Mouse (Mus musculus): ENCODE data around the gene Gm21988. TPM values are rescaled to one million over a fixed set of nuclear protein-coding genes. Genes with fewer than 3 reads are reported as not detected.

Gene Gm21988
- polyA plus RNA-seq, 1 experiment from 2014 or later: 10.1 TPM

DNA sequence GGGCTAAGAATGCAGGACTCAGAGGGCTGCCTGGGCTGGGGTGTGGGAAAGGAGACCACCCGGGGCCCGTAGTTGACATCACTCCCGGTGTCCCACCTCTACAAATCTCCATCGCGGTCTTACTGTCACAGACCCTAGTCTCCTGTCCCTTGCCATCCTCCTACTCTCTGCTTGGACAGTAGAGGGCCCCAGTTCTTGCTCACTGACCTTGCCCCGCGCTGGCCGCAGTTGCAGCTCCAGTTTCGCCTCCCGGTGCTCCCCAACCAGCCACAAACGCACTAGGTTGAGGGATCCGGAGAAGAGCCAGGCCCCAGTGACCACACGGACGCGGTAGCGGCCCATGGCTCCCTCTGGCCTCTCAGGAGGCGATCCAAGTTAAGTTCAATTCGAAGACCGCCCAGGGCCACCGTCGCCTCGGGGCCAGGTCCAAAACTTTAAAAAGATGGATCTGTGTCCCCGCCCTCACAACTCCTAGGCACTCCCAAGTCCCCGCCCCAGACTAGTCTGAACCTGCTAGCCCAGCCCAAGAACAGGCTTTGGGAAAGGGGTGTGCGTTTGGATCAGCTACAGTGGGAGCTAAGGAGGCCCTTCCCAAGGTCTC, 15.4 kb upstream of the Gm21988 start, which contains the start of gene Alox12:
Gene Alox12, minus strand, starts transcription at position 423 of the 601 bp plus-strand sequence.
- WGBS: under 1% methylated on average over 25 of the region's 25 CpGs
- H3K27ac ChIP-seq: peak within 1 kb of the TSS; percentile 48

DNA sequence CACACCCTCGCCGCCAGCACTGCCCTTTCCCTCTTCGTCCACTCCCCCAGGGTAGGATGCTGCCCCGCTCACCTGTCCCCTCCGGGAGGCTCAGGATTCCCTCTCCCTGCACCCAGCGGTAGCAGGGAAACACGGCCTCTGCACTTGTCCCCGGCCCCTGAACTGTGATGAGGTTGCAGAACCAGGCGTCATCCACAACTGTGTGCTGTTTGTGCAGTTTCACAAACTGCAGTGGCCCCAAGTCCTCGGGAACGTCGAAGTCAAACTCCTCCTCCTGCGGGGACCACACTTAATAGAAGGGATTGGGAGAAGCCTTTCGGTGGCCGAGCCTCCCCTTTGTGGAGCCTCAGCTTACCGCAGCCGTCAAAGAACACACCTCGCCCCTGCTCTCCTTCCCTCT, 14.7 kb upstream of the Gm21988 start:
- Histone ChIP-seq H3K27me3 (ENCODE audit: poor library complexity, severe bottlenecking) (peaks cover 64% of the 10 kb centered on the region), H3K9me3 (no peaks in the 10 kb centered on the region), H3K4me3 (peak overlapping the region; percentile 46), H3K4me1 (peaks cover 20% of the 10 kb centered on the region), H3K36me3 (replicated peaks) (no peaks in the 10 kb centered on the region), H3K27ac (no peak overlapping the region)
- WGBS: 3% methylated on average over 18 of the region's 18 CpGs
- no peak for DNase-seq (ENCODE audit: extremely low spot score, low spot score)

More for the DNA sequence above, 15.4 kb upstream of the Gm21988 start, which contains the start of gene Alox12:
- DNase-seq (ENCODE audit: extremely low spot score, low spot score): peak; percentile 53
- H3K36me3 ChIP-seq (replicated peaks): no peaks in the 10 kb centered on the region
- peaks cover 64% of the 10 kb centered on the region for H3K27me3 ChIP-seq (ENCODE audit: poor library complexity, severe bottlenecking)
- H3K4me3 ChIP-seq: peak within 1 kb of the TSS; percentile 46
- peaks cover 20% of the 10 kb centered on the region for H3K4me1 ChIP-seq
- H3K9me3 ChIP-seq: no peaks in the 10 kb centered on the region

DNA sequence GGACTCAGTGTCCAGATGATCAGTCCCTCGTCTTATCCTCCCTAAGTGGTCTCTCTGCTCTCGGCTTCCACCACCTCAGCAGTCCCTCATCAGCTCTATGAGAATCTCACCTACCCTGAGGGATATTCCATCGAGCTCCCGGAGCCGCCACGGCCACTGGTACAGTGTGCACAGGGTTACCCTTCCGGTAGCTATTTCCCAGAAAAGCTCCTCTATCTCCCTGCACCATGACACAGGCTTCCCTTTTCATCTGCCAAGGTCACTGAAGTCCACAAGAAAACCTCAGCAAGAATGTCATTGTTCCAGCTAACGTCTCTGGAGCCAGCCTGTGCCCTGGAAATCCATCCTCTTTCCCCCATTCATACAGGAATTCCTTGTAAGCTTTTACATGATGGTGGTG, 12.2 kb upstream of the Gm21988 start:
- Histone ChIP-seq H3K27me3 (ENCODE audit: poor library complexity, severe bottlenecking) (peaks cover 64% of the 10 kb centered on the region), H3K27ac (no peak overlapping the region), H3K9me3 (no peaks in the 10 kb centered on the region), H3K4me1 (peaks cover 20% of the 10 kb centered on the region), H3K36me3 (replicated peaks) (no peaks in the 10 kb centered on the region), H3K4me3 (no peak overlapping the region)
- 84% methylated on average over 8 of the region's 8 CpGs for WGBS
- no peak for DNase-seq (ENCODE audit: extremely low spot score, low spot score)

DNA sequence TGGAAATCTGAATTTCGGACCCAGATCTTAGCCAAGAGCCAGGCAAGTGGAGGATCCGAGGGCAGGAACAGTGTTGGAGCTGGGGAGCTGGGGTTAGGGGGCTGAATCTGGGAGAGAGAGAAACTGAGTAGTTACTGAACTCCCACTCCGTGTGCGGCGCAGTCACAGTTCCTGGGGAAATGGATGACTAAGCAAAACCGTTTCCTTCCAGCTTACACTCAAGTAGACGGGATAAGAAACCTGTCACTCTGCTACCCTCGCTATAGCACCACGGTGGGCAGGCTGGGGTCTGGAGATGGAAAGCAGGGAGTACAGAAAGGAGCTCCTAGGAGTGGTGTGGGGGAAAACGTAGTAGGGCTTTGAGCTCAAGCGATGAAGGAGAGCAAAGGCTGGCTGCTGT, 10.5 kb upstream of the Gm21988 start:
- DNase-seq (ENCODE audit: extremely low spot score, low spot score): no peak
- Histone ChIP-seq H3K36me3 (replicated peaks) (no peaks in the 10 kb centered on the region), H3K4me3 (no peak overlapping the region), H3K9me3 (no peaks in the 10 kb centered on the region), H3K27me3 (ENCODE audit: poor library complexity, severe bottlenecking) (peaks cover 53% of the 10 kb centered on the region), H3K4me1 (peaks cover 15% of the 10 kb centered on the region), H3K27ac (no peak overlapping the region)
- WGBS: 75% methylated on average over 11 of the region's 11 CpGs

DNA sequence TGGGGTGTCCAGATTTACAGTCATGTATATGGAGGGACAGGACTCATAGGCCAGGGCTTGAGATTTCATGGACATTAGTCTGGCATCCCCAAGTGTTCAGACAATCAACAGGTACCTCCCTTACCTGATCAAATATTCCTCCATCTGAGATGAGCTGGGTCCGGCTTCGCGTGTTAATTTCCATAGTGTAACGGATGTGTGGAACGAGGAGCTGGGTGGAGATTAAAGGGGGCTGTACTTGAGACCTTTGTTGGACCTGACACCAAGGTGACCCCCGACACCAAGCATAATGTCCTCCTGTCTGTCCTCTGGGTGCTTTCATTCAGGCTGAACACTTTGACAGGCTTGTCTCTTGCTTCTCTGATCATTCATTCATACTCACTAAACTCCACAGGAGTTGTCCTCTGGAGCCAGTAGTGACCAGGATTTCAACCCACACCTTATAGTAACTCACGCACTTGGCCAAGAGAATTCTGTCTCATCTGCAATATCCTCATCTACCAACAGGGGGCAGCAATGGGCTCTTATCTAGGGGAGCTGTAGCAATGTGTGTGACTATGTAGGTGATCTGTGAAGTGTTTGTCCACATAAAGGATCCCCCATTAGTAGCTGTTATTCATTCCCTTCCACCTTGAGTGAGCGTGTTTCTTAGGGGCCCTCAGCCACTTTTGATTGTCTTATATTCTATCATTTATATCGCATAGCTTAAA, 7.7 kb upstream of the Gm21988 start:
- Histone ChIP-seq H3K4me1 (no peaks in the 10 kb centered on the region), H3K27me3 (ENCODE audit: poor library complexity, severe bottlenecking) (peaks cover 30% of the 10 kb centered on the region), H3K4me3 (no peak overlapping the region), H3K27ac (no peak overlapping the region), H3K9me3 (no peaks in the 10 kb centered on the region), H3K36me3 (replicated peaks) (no peaks in the 10 kb centered on the region)
- 57% methylated on average over 9 of the region's 9 CpGs for WGBS
- peak; percentile 61 for DNase-seq (ENCODE audit: extremely low spot score, low spot score)

DNA sequence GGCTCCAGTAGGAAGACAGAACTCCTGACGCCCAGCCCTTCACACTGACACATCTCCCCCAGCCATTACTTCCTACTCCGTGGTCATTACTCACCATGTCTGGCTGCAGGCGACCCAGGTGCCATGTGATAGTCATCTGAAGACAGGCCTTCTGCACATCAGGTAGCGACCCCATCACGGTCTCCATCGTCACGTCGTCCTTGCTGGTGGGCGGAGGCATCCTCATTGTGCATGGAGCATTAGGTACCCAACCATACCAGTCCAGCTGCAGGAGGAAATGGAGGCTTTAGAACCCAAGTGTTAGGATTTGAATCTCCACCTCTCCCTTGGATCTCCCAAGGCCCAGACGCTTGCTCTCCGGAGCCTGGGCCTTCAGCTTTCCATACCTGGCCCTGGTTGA, 3.0 kb upstream of the Gm21988 start:
- no peak overlapping the region for H3K4me3 ChIP-seq
- WGBS: 72% methylated on average over 11 of the region's 11 CpGs
- no peak for DNase-seq (ENCODE audit: extremely low spot score, low spot score)
- no peak overlapping the region for H3K27ac ChIP-seq
- H3K27me3 ChIP-seq (ENCODE audit: poor library complexity, severe bottlenecking): 0 out of 2 replicates have a peak, but pooled peaks cover 10% of the 10 kb centered on the region
- peaks cover 26% of the 10 kb centered on the region for H3K4me1 ChIP-seq
- no peaks in the 10 kb centered on the region for H3K36me3 ChIP-seq (replicated peaks)
- H3K9me3 ChIP-seq: no peaks in the 10 kb centered on the region

DNA sequence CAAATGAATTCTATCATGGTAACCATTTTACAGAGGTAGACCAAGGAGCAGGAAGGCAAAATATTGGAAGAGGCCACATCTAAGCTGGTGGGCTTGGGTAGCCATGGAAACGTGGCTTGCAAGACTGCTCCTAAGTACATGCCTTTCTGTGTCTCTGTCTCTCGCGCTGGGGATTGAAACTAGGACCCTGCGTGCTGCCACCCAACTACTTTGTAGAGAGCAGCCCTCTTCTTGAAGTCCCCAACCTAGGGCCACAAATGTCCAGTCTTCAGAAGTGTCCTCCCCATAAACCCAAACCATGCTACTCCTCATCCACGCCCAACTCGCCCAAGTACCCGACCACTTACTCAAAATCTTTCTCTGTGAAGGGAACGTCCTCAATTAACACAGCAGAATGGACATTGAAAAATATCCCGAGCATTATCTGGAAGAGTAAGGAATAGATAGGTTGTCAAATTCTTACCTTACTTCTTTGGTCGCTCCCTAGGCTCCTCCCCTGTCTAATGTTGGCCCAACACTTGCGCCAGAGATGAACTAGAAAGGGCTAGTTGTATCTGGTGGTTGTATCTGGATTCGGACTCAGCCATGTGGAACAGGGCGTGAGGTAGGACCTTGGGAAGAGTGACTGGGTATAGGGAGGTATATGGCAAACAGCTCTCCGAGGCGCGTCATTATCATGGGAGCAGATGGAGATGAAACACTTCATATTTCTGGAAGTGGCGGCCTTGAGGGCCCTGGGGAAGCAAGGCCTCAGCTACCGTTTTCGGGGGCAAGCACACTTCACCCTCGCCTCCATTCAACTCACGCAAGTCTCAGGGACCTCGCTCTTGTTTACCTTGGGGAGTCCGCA, 814 bp downstream of the Gm21988 start:
- Histone ChIP-seq H3K9me3 (no peaks in the 10 kb centered on the region), H3K27ac (peak overlapping the region; percentile 94), H3K27me3 (ENCODE audit: poor library complexity, severe bottlenecking) (no peaks in the 10 kb centered on the region), H3K36me3 (replicated peaks) (peaks cover 24% of the 10 kb centered on the region), H3K4me1 (peaks cover 54% of the 10 kb centered on the region), H3K4me3 (peak overlapping the region; percentile 94)
- WGBS: 16% methylated on average over 23 of the region's 23 CpGs
- DNase-seq (ENCODE audit: extremely low spot score, low spot score): no peak

DNA sequence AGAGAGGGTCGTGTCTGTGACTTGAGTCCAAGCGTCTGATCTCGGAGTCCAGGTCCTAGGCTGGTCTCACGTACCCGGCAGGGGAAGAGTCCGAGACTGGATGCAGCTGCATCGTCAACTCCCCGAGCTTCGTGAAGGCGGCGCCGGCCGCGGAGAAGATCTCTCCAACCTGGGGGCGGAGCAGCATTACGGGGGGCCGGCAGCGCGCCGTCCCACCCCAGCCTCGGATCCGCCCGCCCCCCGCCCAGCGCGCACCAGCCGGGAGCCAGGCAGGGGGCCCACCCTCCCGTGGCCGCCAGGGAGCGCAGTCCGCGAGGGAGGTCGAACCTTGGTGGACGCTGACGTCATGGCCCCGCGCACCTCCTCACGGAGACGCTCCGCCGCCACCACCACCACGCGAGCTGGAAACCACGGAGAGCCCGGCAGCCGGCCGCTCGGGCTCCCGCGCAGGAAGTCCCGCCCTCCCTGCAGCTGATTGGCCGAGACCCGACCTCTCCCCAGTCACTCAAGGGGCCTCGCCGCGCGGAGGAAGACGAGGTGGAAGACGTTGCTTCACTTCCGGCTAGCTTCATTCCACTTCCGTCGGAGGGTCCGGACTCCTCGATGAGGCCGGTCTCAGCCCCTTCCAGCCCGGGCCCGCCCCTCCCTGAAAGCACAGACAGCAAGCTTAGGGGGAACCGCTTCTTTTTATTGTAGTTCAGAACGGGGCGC, 2.0 kb downstream of the Gm21988 start, which contains the start of gene 0610010K14Rik:
Gene 0610010K14Rik, minus strand, starts transcription at position 458 of the 711 bp plus-strand sequence.
- H3K4me1 ChIP-seq: peaks cover 66% of the 10 kb centered on the region
- H3K27me3 ChIP-seq (ENCODE audit: poor library complexity, severe bottlenecking): no peaks in the 10 kb centered on the region
- H3K4me3 ChIP-seq: peak within 1 kb of the TSS; percentile 94
- under 1% methylated on average over 70 of the region's 70 CpGs for WGBS
- no peaks in the 10 kb centered on the region for H3K9me3 ChIP-seq
- H3K27ac ChIP-seq: peak within 1 kb of the TSS; percentile 94
- peaks cover 25% of the 10 kb centered on the region for H3K36me3 ChIP-seq (replicated peaks)
- DNase-seq (ENCODE audit: extremely low spot score, low spot score): peak; percentile 97

DNA sequence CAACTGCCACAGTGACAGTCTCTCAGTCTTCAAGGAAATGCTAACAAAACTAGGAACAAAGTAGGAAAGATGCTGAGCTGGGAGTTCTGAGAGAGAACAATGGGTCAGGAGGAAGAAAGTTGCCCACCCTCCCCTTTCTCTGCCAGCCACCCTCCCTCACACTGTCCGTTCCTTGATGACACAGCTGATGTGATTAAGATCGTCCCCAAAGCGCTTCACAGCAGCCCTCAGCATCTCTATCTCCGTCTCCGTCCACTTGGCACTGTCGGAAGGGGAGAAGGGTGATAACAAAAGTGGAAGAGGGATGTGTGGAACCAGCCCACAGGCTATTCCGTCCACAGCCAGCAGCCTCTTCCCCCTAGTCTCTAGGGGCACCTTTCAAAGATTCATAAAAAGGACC, 2.9 kb downstream of the Gm21988 start:
- Histone ChIP-seq H3K9me3 (no peaks in the 10 kb centered on the region), H3K27ac (peak overlapping the region; percentile 94), H3K27me3 (ENCODE audit: poor library complexity, severe bottlenecking) (peaks cover 5% of the 10 kb centered on the region), H3K4me3 (peak overlapping the region; percentile 94), H3K4me1 (peaks cover 73% of the 10 kb centered on the region), H3K36me3 (replicated peaks) (peaks cover 25% of the 10 kb centered on the region)
- DNase-seq (ENCODE audit: extremely low spot score, low spot score): no peak
- 62% methylated on average over 7 of the region's 7 CpGs for WGBS

DNA sequence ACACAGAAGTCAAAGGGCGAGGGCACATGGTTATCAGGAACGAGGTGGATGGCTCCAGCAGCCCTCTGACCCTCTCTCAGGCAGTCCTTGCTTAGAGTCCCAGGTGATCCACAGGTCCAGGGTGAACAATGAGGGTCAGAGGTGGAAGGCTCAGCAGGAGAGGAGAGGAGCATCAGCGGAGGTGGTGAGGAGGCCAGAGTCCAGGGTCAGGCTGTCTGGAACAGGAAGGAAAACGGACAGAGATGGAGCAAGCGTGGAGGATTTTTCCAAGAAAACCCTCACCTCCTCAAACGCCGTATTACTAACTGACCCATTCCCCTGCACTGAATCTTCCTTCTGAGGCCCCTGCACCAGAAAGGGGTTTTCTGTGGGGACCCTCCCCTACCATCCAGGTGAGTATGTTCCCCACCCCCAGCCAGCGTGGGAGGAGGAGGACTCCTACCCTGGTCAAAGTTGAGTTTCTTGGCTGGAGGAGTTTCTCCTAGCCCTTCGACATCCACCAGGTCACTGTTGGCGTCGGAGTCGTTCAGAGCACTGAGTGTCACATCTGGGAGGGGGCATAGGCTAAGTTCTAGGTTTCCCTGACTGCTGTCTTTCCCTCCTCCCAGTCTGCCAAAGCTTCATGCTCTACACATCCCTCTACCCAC, 4.3 kb downstream of the Gm21988 start:
- H3K27ac ChIP-seq: no peak overlapping the region
- no peak for DNase-seq (ENCODE audit: extremely low spot score, low spot score)
- WGBS: 93% methylated on average over 12 of the region's 12 CpGs
- peaks cover 72% of the 10 kb centered on the region for H3K4me1 ChIP-seq
- H3K36me3 ChIP-seq (replicated peaks): peaks cover 25% of the 10 kb centered on the region
- H3K27me3 ChIP-seq (ENCODE audit: poor library complexity, severe bottlenecking): peaks cover 18% of the 10 kb centered on the region
- H3K9me3 ChIP-seq: no peaks in the 10 kb centered on the region
- peak overlapping the region; percentile 7; the same call in 1 of the 2 replicates for H3K4me3 ChIP-seq

DNA sequence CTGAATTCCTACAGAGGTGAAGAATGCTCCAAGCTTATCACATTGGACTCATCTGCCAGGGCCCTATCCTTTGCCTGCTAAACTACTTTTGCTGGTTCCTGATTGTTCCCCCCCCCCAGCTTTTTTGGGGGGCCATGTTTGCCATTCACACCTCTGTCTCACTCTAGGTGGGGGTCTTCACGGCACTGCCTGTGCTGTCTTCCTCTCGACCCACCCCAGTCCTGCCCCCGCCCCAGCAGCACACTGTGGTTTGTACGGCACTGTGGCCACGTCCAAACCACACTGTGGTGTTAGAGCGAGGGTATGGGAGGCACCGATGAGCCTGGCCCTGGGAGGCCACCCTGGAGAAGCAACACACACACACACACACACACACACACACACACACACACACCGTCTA, 5.1 kb downstream of the Gm21988 start:
- H3K36me3 ChIP-seq (replicated peaks): peaks cover 25% of the 10 kb centered on the region
- no peak overlapping the region for H3K27ac ChIP-seq
- no peak for DNase-seq (ENCODE audit: extremely low spot score, low spot score)
- H3K4me1 ChIP-seq: peaks cover 76% of the 10 kb centered on the region
- H3K27me3 ChIP-seq (ENCODE audit: poor library complexity, severe bottlenecking): peaks cover 27% of the 10 kb centered on the region
- no peaks in the 10 kb centered on the region for H3K9me3 ChIP-seq
- H3K4me3 ChIP-seq: no peak overlapping the region; the same call in 1 of the 2 replicates
- WGBS: 89% methylated on average over 8 of the region's 8 CpGs

DNA sequence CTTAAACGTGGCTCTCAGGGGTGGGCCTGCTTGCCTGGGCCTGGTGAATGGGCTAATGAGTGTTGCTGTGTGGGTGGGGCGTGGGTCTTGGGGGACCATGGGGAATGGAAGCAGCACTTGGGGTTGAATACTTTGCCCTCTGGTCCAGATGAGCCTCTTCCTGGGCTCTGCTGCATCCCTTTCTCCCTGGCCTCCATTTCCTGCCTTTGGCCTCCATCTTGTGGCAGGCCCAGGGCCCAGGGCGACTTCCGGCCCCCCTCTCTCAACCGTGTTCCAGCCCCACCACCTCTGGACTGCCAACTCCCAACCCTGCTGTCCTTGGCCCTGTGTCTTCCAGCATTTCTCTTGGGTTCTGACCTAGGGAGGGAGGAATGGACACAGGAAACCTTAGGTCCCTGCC, 5.6 kb downstream of the Gm21988 start:
- H3K9me3 ChIP-seq: no peaks in the 10 kb centered on the region
- H3K36me3 ChIP-seq (replicated peaks): peaks cover 25% of the 10 kb centered on the region
- WGBS: 61% methylated on average over 5 of the region's 5 CpGs
- peak overlapping the region; percentile 58 for H3K27ac ChIP-seq
- no peak overlapping the region for H3K4me3 ChIP-seq
- H3K27me3 ChIP-seq (ENCODE audit: poor library complexity, severe bottlenecking): peaks cover 31% of the 10 kb centered on the region
- peaks cover 76% of the 10 kb centered on the region for H3K4me1 ChIP-seq
- DNase-seq (ENCODE audit: extremely low spot score, low spot score): no peak
